Mouse (Mus musculus) central nervous system, embryonic 18 days (tissue): Measurements from ENCODE around the gene Rab28. TPM values are rescaled to one million over a fixed set of nuclear protein-coding genes. Genes with fewer than 3 reads are reported as not detected.

Experiments used
- polyA plus RNA-seq: library from polyadenylated mRNA; depleted of rRNA; stranded (reverse); fragments of >200 nt; gene quantifications from 2 replicates; pipeline ENCODE4 v1.2.3, GENCODE M21; 2012; rRNA removed

The Rab28 gene
- polyA plus RNA-seq, result 52.0 and 60.6 TPM in 2 replicates

DNA sequence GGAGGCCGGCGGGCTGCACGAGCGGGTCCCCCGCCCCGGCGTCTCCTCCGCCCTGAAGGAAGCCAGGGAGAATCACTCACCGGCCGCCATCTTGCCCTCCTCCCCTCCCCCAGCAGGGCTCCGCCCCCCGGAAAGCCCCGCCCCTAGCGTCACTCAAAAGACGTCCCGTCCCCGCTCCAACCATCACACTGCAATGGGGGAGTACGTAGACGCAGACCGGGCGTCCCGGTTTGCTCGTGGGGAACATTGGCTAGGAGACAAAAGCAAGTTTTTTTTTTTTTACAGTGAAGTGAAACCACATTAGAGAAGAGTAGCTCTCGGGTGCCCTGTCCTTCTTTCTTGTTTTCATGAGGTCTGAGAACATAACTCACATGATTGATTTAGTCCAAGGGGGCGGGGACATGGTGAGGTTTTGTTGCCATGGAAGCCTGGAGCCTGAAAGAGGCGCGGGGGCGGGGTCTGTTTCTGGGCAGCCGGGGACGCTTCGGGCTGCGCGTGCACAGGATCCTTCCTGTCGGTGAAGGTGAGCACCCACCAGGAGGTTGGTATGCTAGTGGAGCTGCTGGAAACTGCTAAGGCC is at the start of gene Rab28:
Rab28 (minus strand) TSS at position 107 of the 580 bp plus-strand sequence.

Other genes with a start within 250 kb of the Rab28 start
- gene Nkx3-2, start 56.3 kb upstream of the Rab28 start, polyA plus RNA-seq, result 0.03 TPM in 1 of 2 replicates, not detected in the other
- gene Bod1l, start 136.2 kb upstream of the Rab28 start, polyA plus RNA-seq, result 13.6 and 15.1 TPM in 2 replicates